Mouse (Mus musculus) liver, embryonic 14.5 days (tissue): Measurements from ENCODE around the gene Ptrh2. TPM values are rescaled to one million over a fixed set of nuclear protein-coding genes. Genes with fewer than 3 reads are reported as not detected.

Source experiments
- ATAC-seq: fragments of 200-750 bp; cut with Nextera tagmentation; 2 replicates; pipeline ENCODE4 v1.8.0; 2017; ENCODE audit warnings: moderate number of reproducible peaks, mild to moderate bottlenecking, moderate library complexity; ENCODE audit not compliant: insufficient read depth
- DNase-seq, 3 experiments: peaks; one replicate each; pipeline ENCODE4 v3.0.0-alpha.2; 2012 to 2013; ENCODE audit warnings: low read depth in 3 of 3, low spot score in 3 of 3
- H3K27ac ChIP-seq: fragments of 300-500 bp; sonication (generic); 2 replicates; pipeline ENCODE4 v1.5.1; 2014; ENCODE audit warnings: moderate library complexity, mild to moderate bottlenecking, control low read depth, inconsistent platforms
- H3K27me3 ChIP-seq: fragments of 300-500 bp; sonication (generic); 2 replicates; pipeline ENCODE4 v1.6.1; 2014; ENCODE audit warnings: mild to moderate bottlenecking, low read length, moderate library complexity; ENCODE audit not compliant: control insufficient read depth, insufficient read depth
- H3K36me3 ChIP-seq: fragments of 300-500 bp; sonication (generic); replicated peaks from 2 replicates; pipeline ENCODE4 v1.6.1; 2014; ENCODE audit warnings: low read depth; ENCODE audit not compliant: control insufficient read depth, insufficient read depth
- H3K4me1 ChIP-seq, 2 experiments: fragments of 200-500 bp in 1 of 2; fragments of 300-500 bp in 1 of 2; sonication (generic) in 1 of 2; replicated peaks; 2 replicates each; pipeline ENCODE4 v1.6.1; 2012 to 2014; ENCODE audit warnings: antibody characterized with exemption in 1 of 2, inconsistent platforms in 1 of 2, low read length in 1 of 2; ENCODE audit not compliant: control insufficient read depth in 2 of 2, insufficient read depth in 2 of 2
- H3K4me2 ChIP-seq: fragments of 300-500 bp; sonication (generic); 2 replicates; pipeline ENCODE4 v1.6.1; 2014; ENCODE audit warnings: low read depth, mild to moderate bottlenecking, control low read depth, moderate library complexity
- H3K4me3 ChIP-seq, 2 experiments: fragments of 200-500 bp in 1 of 2; fragments of 300-500 bp in 1 of 2; sonication (generic) in 1 of 2; 2 replicates each; pipeline ENCODE4 v1.5.1; 2012 to 2014; ENCODE audit warnings: low read depth in 2 of 2, low read length in 2 of 2, mild to moderate bottlenecking in 2 of 2, control low read depth in 1 of 2, inconsistent platforms in 1 of 2, moderate library complexity in 1 of 2; ENCODE audit not compliant: insufficient read depth in 1 of 2
- H3K9ac ChIP-seq: fragments of 300-500 bp; sonication (generic); replicated peaks from 2 replicates; pipeline ENCODE4 v1.6.1; 2014; ENCODE audit warnings: mild to moderate bottlenecking, control low read depth, moderate library complexity
- H3K9me3 ChIP-seq: fragments of 300-500 bp; sonication (generic); 2 replicates; pipeline ENCODE4 v1.6.1; 2016; ENCODE audit warnings: low read length, mixed read lengths; ENCODE audit not compliant: control insufficient read depth
- CTCF ChIP-seq: IDR thresholded peaks from 2 replicates; pipeline ENCODE4 v1.5.1; 2016; ENCODE audit warnings: antibody characterized with exemption, low read depth, control low read depth
- EP300 ChIP-seq: IDR thresholded peaks from 2 replicates; pipeline ENCODE4 v1.6.1; 2016; ENCODE audit warnings: antibody characterized with exemption, low read depth
- WGBS: fragments of 180-500 bp; shearing (Covaris S2); extraction: QIAGEN DNeasy Blood & Tissue Kit; methylation state at CpG from one replicate; pipeline ENCODE4 v1.1.7; 2014; ENCODE audit not compliant: insufficient replicate concordance; 5-methylcytosine and 5-hydroxymethylcytosine counted together
- polyA plus RNA-seq, 2 experiments: library from polyadenylated mRNA; depleted of rRNA in 1 of 2; stranded (reverse) in 1 of 2; unstranded in 1 of 2; fragments of >200 nt; fragmentation: Nextera tagmentation in 1 of 2; extraction: Ambion mirVana in 1 of 2; gene quantifications; 2 replicates each; pipeline versions ENCODE4 v1.2.1 to v1.2.3; 2012 to 2014

Gene Ptrh2
- polyA plus RNA-seq, 2 experiments = 10.5 to 20.9 TPM

GRCm38 (mm10) chr11:86714606-86715005 is 30.8 kb downstream of the Ptrh2 start:
- Histone ChIP-seq H3K36me3 (peaks cover 86% of the 10 kb centered on the region), H3K27me3 (no peaks in the 10 kb centered on the region), H3K4me3 (no peak overlapping the region), H3K27ac (no peak overlapping the region), H3K4me2 (no peak overlapping the region), H3K4me1 (no peaks in the 10 kb centered on the region), H3K9me3 (no peaks in the 10 kb centered on the region), H3K9ac (no peak overlapping the region)
- DNase-seq (no peak), ATAC-seq (no peak)
- TF ChIP-seq EP300 = no peak
- no peak for TF ChIP-seq CTCF

- Histone ChIP-seq H3K36me3 (peaks cover 78% of the 10 kb centered on the region), H3K9ac (no peak overlapping the region), H3K4me1 (no peaks in the 10 kb centered on the region), H3K27ac (no peak overlapping the region), H3K4me3 (no peak overlapping the region), H3K9me3 (no peaks in the 10 kb centered on the region), H3K4me2 (no peak overlapping the region), H3K27me3 (no peaks in the 10 kb centered on the region)
- TF ChIP-seq EP300 = no peak
- TF ChIP-seq CTCF = no peak
- DNase-seq (no peak), ATAC-seq (no peak)
- 59% methylated on average over 6 of the region's 6 CpGs for WGBS
Measured at GRCm38 (mm10) chr11:86717306-86718065, 33.7 kb downstream of the Ptrh2 start.

- Histone ChIP-seq H3K36me3 (peaks cover 76% of the 10 kb centered on the region), H3K4me2 (no peak overlapping the region), H3K4me3 (no peak overlapping the region), H3K9ac (no peak overlapping the region), H3K27ac (no peak overlapping the region), H3K4me1 (no peaks in the 10 kb centered on the region), H3K27me3 (no peaks in the 10 kb centered on the region), H3K9me3 (no peaks in the 10 kb centered on the region)
- WGBS = 89% methylated on average over 3 of the region's 3 CpGs
- no peak for DNase-seq
- no peak for ATAC-seq
- no peak for TF ChIP-seq EP300
- TF ChIP-seq CTCF = no peak
Measured at GRCm38 (mm10) chr11:86718369-86718768, 34.6 kb downstream of the Ptrh2 start.

GRCm38 (mm10) chr11:86719390-86719789 is 35.6 kb downstream of the Ptrh2 start:
- no peak overlapping the region for H3K4me3 ChIP-seq
- H3K9ac ChIP-seq = no peak overlapping the region
- peaks cover 76% of the 10 kb centered on the region for H3K36me3 ChIP-seq
- DNase-seq = no peak
- TF ChIP-seq CTCF (no peak), EP300 (no peak)
- ATAC-seq = no peak
- H3K9me3 ChIP-seq = no peaks in the 10 kb centered on the region
- no peaks in the 10 kb centered on the region for H3K4me1 ChIP-seq
- no peak overlapping the region for H3K27ac ChIP-seq
- 46% methylated on average over 8 of the region's 8 CpGs for WGBS
- H3K4me2 ChIP-seq = no peak overlapping the region
- H3K27me3 ChIP-seq = no peaks in the 10 kb centered on the region

GRCm38 (mm10) chr11:86724004-86724403 is 40.2 kb downstream of the Ptrh2 start:
- Histone ChIP-seq H3K27ac (no peak overlapping the region), H3K27me3 (no peaks in the 10 kb centered on the region), H3K4me3 (no peak overlapping the region), H3K9ac (no peak overlapping the region), H3K36me3 (peaks cover 78% of the 10 kb centered on the region), H3K9me3 (no peaks in the 10 kb centered on the region), H3K4me2 (no peak overlapping the region), H3K4me1 (no peaks in the 10 kb centered on the region; a peak in 1 of 4 replicates)
- ATAC-seq (no peak), DNase-seq (no peak)
- 77% methylated on average over 3 of the region's 3 CpGs for WGBS
- TF ChIP-seq EP300 (no peak), CTCF (no peak)
